In genomic region chr19:4228891-4229290, GRCm38 (mm10) we compare ENCODE assay signal across 15 mouse cellular contexts. TPM values are rescaled to one million over a fixed set of nuclear protein-coding genes. Genes with fewer than 3 reads are reported as not detected.
"Had no signal": no experiment of that assay in that cellular context is flagged by ENCODE, and none has a peak within 500 bp of the region (broad histone marks: within the 10 kb centered on the region; RNA-seq: fewer than 3 reads in every experiment).

No protein-coding gene starts in this region.

- H3K4me3 ChIP-seq: liver, embryonic 15.5 days; lung, embryonic 15.5 days; megakaryocyte, embryonic 14.5 days; midbrain, embryonic 12.5 days; neural tube, embryonic 12.5 days; stomach, embryonic 15.5 days had no signal

- H3K27me3 ChIP-seq: stomach, embryonic 15.5 days had no signal

- H3K9ac ChIP-seq: liver, embryonic 15.5 days; liver, postnatal 0 days; lung, embryonic 15.5 days; stomach, embryonic 15.5 days had no signal

- H3K36me3 ChIP-seq: liver, embryonic 15.5 days; lung, embryonic 15.5 days; midbrain, embryonic 12.5 days; neural tube, embryonic 12.5 days; stomach, embryonic 15.5 days had no signal

- H3K4me2 ChIP-seq: liver, embryonic 15.5 days; lung, embryonic 15.5 days; midbrain, embryonic 12.5 days; neural tube, embryonic 12.5 days had no signal

- H3K9me3 ChIP-seq: liver, embryonic 15.5 days; lung, embryonic 15.5 days; megakaryocyte, embryonic 14.5 days; midbrain, embryonic 12.5 days; neural tube, embryonic 12.5 days; stomach, embryonic 15.5 days had no signal

- H3K27ac ChIP-seq: liver, embryonic 15.5 days; lung, embryonic 15.5 days; macrophage; midbrain, embryonic 12.5 days; neural tube, embryonic 12.5 days; stomach, embryonic 15.5 days had no signal

RNA-seq across cellular contexts. Expression of gene AC109138.7, which starts 14.7 kb away (rescaled TPM):
- polyA plus RNA-seq: liver, embryonic 15.5 days; liver, postnatal 0 days; lung, adult 2 months; lung, embryonic 15.5 days; lung, postnatal 0 days; macrophage; midbrain, embryonic 12.5 days; midbrain, embryonic 14.5 days; midbrain, postnatal 0 days; neural tube, embryonic 12.5 days; neural tube, embryonic 14.5 days; spleen, adult 2 months; stomach, embryonic 15.5 days; thymus, postnatal 0 days had no signal
